Mouse (Mus musculus) embryonic facial prominence, embryonic 12.5 days (tissue): ENCODE data around the gene Pgpep1l. TPM values are rescaled to one million over a fixed set of nuclear protein-coding genes. Genes with fewer than 3 reads are reported as not detected.
A peak's percentile ranks its signal among the peaks of the same experiment; 100 is the strongest.

Source experiments
- ATAC-seq: fragments of 200-750 bp; cut with Nextera tagmentation; 2 replicates; pipeline ENCODE4 v1.8.0; 2017; ENCODE audit not compliant: insufficient number of reproducible peaks, insufficient read depth, low FRiP score, low TSS enrichment
- H3K27ac ChIP-seq: fragments of 300-500 bp; sonication (generic); 2 replicates; pipeline ENCODE4 v1.5.1; 2016; ENCODE audit warnings: mild to moderate bottlenecking
- H3K27me3 ChIP-seq: fragments of 300-500 bp; sonication (generic); 2 replicates; pipeline ENCODE4 v1.6.1; 2016; ENCODE audit warnings: mild to moderate bottlenecking, moderate library complexity
- H3K36me3 ChIP-seq: fragments of 300-500 bp; sonication (generic); 2 replicates; pipeline ENCODE4 v1.6.1; 2016; ENCODE audit warnings: mild to moderate bottlenecking
- H3K4me1 ChIP-seq: fragments of 300-500 bp; sonication (generic); 2 replicates; pipeline ENCODE4 v1.6.1; 2016
- H3K4me2 ChIP-seq: fragments of 300-500 bp; sonication (generic); replicated peaks from 2 replicates; pipeline ENCODE4 v1.6.1; 2016; ENCODE audit warnings: mild to moderate bottlenecking, moderate library complexity
- H3K4me3 ChIP-seq: fragments of 300-500 bp; sonication (generic); 2 replicates; pipeline ENCODE4 v1.5.1; 2016; ENCODE audit warnings: mild to moderate bottlenecking
- H3K9ac ChIP-seq: fragments of 300-500 bp; sonication (generic); 2 replicates; pipeline ENCODE4 v1.6.1; 2016; ENCODE audit warnings: mild to moderate bottlenecking, moderate library complexity
- H3K9me3 ChIP-seq: fragments of 300-500 bp; sonication (generic); 2 replicates; pipeline ENCODE4 v1.6.1; 2016; ENCODE audit warnings: mild to moderate bottlenecking, moderate library complexity
- WGBS: fragments of 180-500 bp; shearing (Covaris S2); methylation state at CpG from one replicate; pipeline ENCODE4 v1.1.7; 2016; 5-methylcytosine and 5-hydroxymethylcytosine counted together
- polyA plus RNA-seq: library from polyadenylated mRNA; unstranded; fragments of >200 nt; fragmentation: Nextera tagmentation; extraction: Ambion mirVana; gene quantifications from 2 replicates; pipeline ENCODE4 v1.2.1, GENCODE M21; 2016

Pgpep1l gene
- polyA plus RNA-seq, 1 experiment from 2014 or later: not detected

- Histone ChIP-seq H3K36me3 (no peaks in the 10 kb centered on the region), H3K4me3 (no peak overlapping the region), H3K4me2 (no peak overlapping the region), H3K9me3 (no peaks in the 10 kb centered on the region), H3K4me1 (no peaks in the 10 kb centered on the region; the same call in 1 of the 2 replicates), H3K27me3 (no peaks in the 10 kb centered on the region), H3K9ac (no peak overlapping the region), H3K27ac (no peak overlapping the region)
- ATAC-seq: no peak
- 60% methylated on average over 2 of the region's 2 CpGs for WGBS
These were observed 6.3 kb downstream of the Pgpep1l start for GRCm38 (mm10) chr7:68257767-68258166.

- no peak for ATAC-seq
- Histone ChIP-seq H3K4me2 (no peak overlapping the region), H3K4me1 (no peaks in the 10 kb centered on the region), H3K4me3 (no peak overlapping the region), H3K27me3 (no peaks in the 10 kb centered on the region), H3K9me3 (peaks cover 3% of the 10 kb centered on the region; the same call in 1 of the 2 replicates), H3K27ac (no peak overlapping the region), H3K36me3 (no peaks in the 10 kb centered on the region), H3K9ac (no peak overlapping the region)
- WGBS: 89% methylated on average over 3 of the region's 3 CpGs
These were observed 13.1 kb downstream of the Pgpep1l start for GRCm38 (mm10) chr7:68250902-68251301.

GRCm38 (mm10) chr7:68250411-68250810, 13.6 kb downstream of the Pgpep1l start:
- no peak for ATAC-seq
- 85% methylated on average over 1 of the region's 1 CpGs for WGBS
- no peaks in the 10 kb centered on the region for H3K27me3 ChIP-seq

GRCm38 (mm10) chr7:68246249-68246648, 17.8 kb downstream of the Pgpep1l start:
- no peaks in the 10 kb centered on the region for H3K4me1 ChIP-seq
- peaks cover 3% of the 10 kb centered on the region; the same call in 1 of the 2 replicates for H3K9me3 ChIP-seq
- no peaks in the 10 kb centered on the region for H3K27me3 ChIP-seq
- no peak for ATAC-seq
- H3K4me3 ChIP-seq: no peak overlapping the region
- H3K9ac ChIP-seq: no peak overlapping the region
- 67% methylated on average over 8 of the region's 8 CpGs for WGBS
- H3K27ac ChIP-seq: no peak overlapping the region
- no peak overlapping the region for H3K4me2 ChIP-seq
- H3K36me3 ChIP-seq: no peaks in the 10 kb centered on the region

More at GRCm38 (mm10) chr7:68250411-68250810, 13.6 kb downstream of the Pgpep1l start:
- Histone ChIP-seq H3K9me3 (peaks cover 3% of the 10 kb centered on the region; the same call in 1 of the 2 replicates), H3K4me3 (no peak overlapping the region), H3K27ac (no peak overlapping the region), H3K9ac (no peak overlapping the region), H3K36me3 (no peaks in the 10 kb centered on the region), H3K4me1 (no peaks in the 10 kb centered on the region), H3K4me2 (no peak overlapping the region)

DNA sequence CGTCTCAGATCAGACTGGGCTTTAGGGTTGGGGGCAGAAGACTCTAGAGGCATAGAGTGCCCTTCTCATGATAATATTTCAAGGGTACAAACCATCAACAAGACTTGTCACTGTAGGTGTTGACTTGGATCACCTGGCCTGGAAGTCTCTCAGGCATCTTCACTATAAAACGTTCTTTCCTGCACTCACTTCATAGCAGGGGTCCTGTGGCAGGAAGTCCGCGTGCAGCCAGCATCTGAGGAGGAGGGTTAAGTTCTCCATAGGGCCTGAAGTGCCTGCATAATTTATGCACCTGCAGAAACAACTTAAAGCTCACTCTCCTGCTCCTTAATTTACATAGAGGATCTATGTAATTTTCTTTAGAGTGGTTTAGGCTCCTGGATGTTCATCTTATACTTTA, 18.4 kb downstream of the Pgpep1l start:
- H3K9me3 ChIP-seq: peaks cover 3% of the 10 kb centered on the region; the same call in 1 of the 2 replicates
- no peak overlapping the region for H3K9ac ChIP-seq
- H3K4me3 ChIP-seq: no peak overlapping the region
- no peaks in the 10 kb centered on the region for H3K27me3 ChIP-seq
- ATAC-seq: no peak
- H3K36me3 ChIP-seq: no peaks in the 10 kb centered on the region
- no peak overlapping the region for H3K27ac ChIP-seq
- no peaks in the 10 kb centered on the region for H3K4me1 ChIP-seq
- WGBS: 43% methylated on average over 4 of the region's 4 CpGs
- H3K4me2 ChIP-seq: no peak overlapping the region

DNA sequence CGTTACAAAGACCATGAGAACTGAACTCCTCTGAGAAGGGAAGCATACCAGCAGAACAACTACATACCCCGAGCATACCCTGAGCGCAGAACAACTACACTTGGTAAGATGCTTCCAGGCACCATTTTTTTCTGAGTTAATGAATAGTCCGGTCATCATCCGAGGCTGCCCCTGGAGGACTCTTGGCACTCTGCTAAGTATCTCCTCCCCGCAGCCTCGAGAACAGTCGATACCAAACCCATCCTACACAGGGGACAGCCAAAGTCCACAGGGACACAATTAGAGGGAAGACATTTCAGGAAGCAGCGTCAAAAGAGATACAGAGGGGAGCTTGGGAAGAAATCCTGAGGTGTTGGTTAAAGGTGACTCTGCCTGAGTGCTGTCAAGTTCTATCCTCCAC, 22.8 kb downstream of the Pgpep1l start:
- no peaks in the 10 kb centered on the region for H3K36me3 ChIP-seq
- H3K4me2 ChIP-seq: no peak overlapping the region

GRCm38 (mm10) chr7:68239220-68239827, 24.7 kb downstream of the Pgpep1l start:
- Histone ChIP-seq H3K9me3 (no peaks in the 10 kb centered on the region), H3K4me1 (peaks cover 5% of the 10 kb centered on the region), H3K4me2 (no peak overlapping the region), H3K9ac (no peak overlapping the region), H3K4me3 (no peak overlapping the region), H3K27ac (no peak overlapping the region), H3K27me3 (no peaks in the 10 kb centered on the region), H3K36me3 (no peaks in the 10 kb centered on the region)
- 56% methylated on average over 11 of the region's 11 CpGs for WGBS
- no peak for ATAC-seq

More for the DNA sequence above, 22.8 kb downstream of the Pgpep1l start:
- no peak overlapping the region for H3K4me3 ChIP-seq
- 81% methylated on average over 9 of the region's 9 CpGs for WGBS
- no peak for ATAC-seq
- no peaks in the 10 kb centered on the region for H3K27me3 ChIP-seq
- 0 out of 2 replicates have a peak, but pooled peaks cover 4% of the 10 kb centered on the region for H3K4me1 ChIP-seq
- H3K27ac ChIP-seq: no peak overlapping the region
- H3K9ac ChIP-seq: no peak overlapping the region
- H3K9me3 ChIP-seq: no peaks in the 10 kb centered on the region

DNA sequence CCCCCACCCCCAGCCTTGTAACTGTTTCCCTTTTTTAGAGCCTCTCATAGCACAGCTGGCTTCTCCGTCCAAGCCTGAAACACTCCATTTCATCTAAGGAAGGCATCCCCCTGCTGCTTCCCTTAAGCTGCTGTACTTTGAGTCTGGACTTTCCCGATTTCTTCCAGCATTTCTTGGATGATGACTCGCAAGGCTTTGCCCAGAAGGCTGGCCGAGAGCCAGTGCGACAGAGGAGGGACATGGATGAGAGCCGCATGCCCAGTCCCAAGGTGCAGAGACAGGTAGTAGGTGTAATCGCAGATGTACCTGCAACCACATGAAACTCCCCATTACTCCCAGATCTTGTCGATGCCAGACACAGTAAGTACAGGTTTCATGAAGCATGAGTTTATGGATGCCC, 27.2 kb downstream of the Pgpep1l start:
- no peak for ATAC-seq
- Histone ChIP-seq H3K36me3 (no peaks in the 10 kb centered on the region), H3K4me3 (no peak overlapping the region), H3K27me3 (no peaks in the 10 kb centered on the region), H3K9me3 (no peaks in the 10 kb centered on the region), H3K9ac (no peak overlapping the region), H3K4me1 (peaks cover 20% of the 10 kb centered on the region), H3K4me2 (no peak overlapping the region), H3K27ac (no peak overlapping the region)
- 88% methylated on average over 8 of the region's 8 CpGs for WGBS

- peaks cover 13% of the 10 kb centered on the region for H3K36me3 ChIP-seq
- WGBS: 24% methylated on average over 12 of the region's 13 CpGs
- ATAC-seq: peak; percentile 58; the same call in 1 of the 2 replicates
- no peaks in the 10 kb centered on the region for H3K9me3 ChIP-seq
- H3K9ac ChIP-seq: no peak overlapping the region
- peak overlapping the region; percentile 68 for H3K27ac ChIP-seq
- peaks cover 16% of the 10 kb centered on the region for H3K4me1 ChIP-seq
- no peaks in the 10 kb centered on the region for H3K27me3 ChIP-seq
- no peak overlapping the region for H3K4me3 ChIP-seq
- no peak overlapping the region; the same call in 1 of the 2 replicates for H3K4me2 ChIP-seq
These were observed 30.3 kb downstream of the Pgpep1l start for GRCm38 (mm10) chr7:68233619-68234223.

GRCm38 (mm10) chr7:68232521-68232920, 31.5 kb downstream of the Pgpep1l start:
- ATAC-seq: no peak
- peaks cover 26% of the 10 kb centered on the region for H3K4me1 ChIP-seq
- H3K9me3 ChIP-seq: no peaks in the 10 kb centered on the region
- H3K9ac ChIP-seq: no peak overlapping the region
- no peak overlapping the region for H3K4me2 ChIP-seq
- H3K27ac ChIP-seq: peak overlapping the region; percentile 75
- H3K27me3 ChIP-seq: no peaks in the 10 kb centered on the region
- no peak overlapping the region for H3K4me3 ChIP-seq
- H3K36me3 ChIP-seq: peaks cover 17% of the 10 kb centered on the region
- WGBS: 81% methylated on average over 5 of the region's 5 CpGs

GRCm38 (mm10) chr7:68230831-68231230, 33.2 kb downstream of the Pgpep1l start:
- ATAC-seq: no peak
- H3K4me1 ChIP-seq: peaks cover 26% of the 10 kb centered on the region
- H3K4me2 ChIP-seq: no peak overlapping the region
- H3K36me3 ChIP-seq: peaks cover 31% of the 10 kb centered on the region
- H3K9ac ChIP-seq: no peak overlapping the region
- H3K9me3 ChIP-seq: no peaks in the 10 kb centered on the region
- H3K4me3 ChIP-seq: no peak overlapping the region
- H3K27ac ChIP-seq: no peak overlapping the region
- 94% methylated on average over 9 of the region's 9 CpGs for WGBS
- no peaks in the 10 kb centered on the region for H3K27me3 ChIP-seq

GRCm38 (mm10) chr7:68228491-68228890, 35.5 kb downstream of the Pgpep1l start:
- H3K4me3 ChIP-seq: no peak overlapping the region
- H3K27me3 ChIP-seq: no peaks in the 10 kb centered on the region
- no peak overlapping the region for H3K9ac ChIP-seq
- H3K4me1 ChIP-seq: peaks cover 20% of the 10 kb centered on the region
- 25% methylated on average over 6 of the region's 6 CpGs for WGBS
- H3K36me3 ChIP-seq: peaks cover 43% of the 10 kb centered on the region
- ATAC-seq: no peak
- H3K4me2 ChIP-seq: no peak overlapping the region
- no peaks in the 10 kb centered on the region for H3K9me3 ChIP-seq
- no peak overlapping the region for H3K27ac ChIP-seq
